Mouse (Mus musculus) heart, embryonic 11.5 days (tissue): ENCODE measurements around the gene Dhrs2. TPM values are rescaled to one million over a fixed set of nuclear protein-coding genes. Genes with fewer than 3 reads are reported as not detected.
A peak's percentile ranks its signal among the peaks of the same experiment; 100 is the strongest.

Experiments used
- ATAC-seq: fragments of 200-750 bp; cut with Nextera tagmentation; replicated peaks from 2 replicates; pipeline ENCODE4 v1.8.0; 2017; ENCODE audit warnings: moderate library complexity; ENCODE audit not compliant: insufficient number of reproducible peaks, low FRiP score, low TSS enrichment
- H3K27ac ChIP-seq: fragments of 300-500 bp; sonication (generic); 2 replicates; pipeline ENCODE4 v1.5.1; 2014; ENCODE audit warnings: mild to moderate bottlenecking, low read depth, low read length
- H3K27me3 ChIP-seq: fragments of 300-500 bp; sonication (generic); 2 replicates; pipeline ENCODE4 v1.6.1; 2014; ENCODE audit warnings: mild to moderate bottlenecking, low read length, mixed read lengths; ENCODE audit not compliant: control insufficient read depth, insufficient read depth
- H3K36me3 ChIP-seq: fragments of 300-500 bp; sonication (generic); 2 replicates; pipeline ENCODE4 v1.6.1; 2014; ENCODE audit warnings: mild to moderate bottlenecking, low read length, moderate library complexity, mixed read lengths; ENCODE audit not compliant: control insufficient read depth, insufficient read depth
- H3K4me1 ChIP-seq: fragments of 300-500 bp; sonication (generic); 2 replicates; pipeline ENCODE4 v1.6.1; 2014; ENCODE audit warnings: low read length; ENCODE audit not compliant: control insufficient read depth, insufficient read depth
- H3K4me2 ChIP-seq: fragments of 300-500 bp; sonication (generic); 2 replicates; pipeline ENCODE4 v1.6.1; 2014; ENCODE audit warnings: mild to moderate bottlenecking, moderate library complexity
- H3K4me3 ChIP-seq: fragments of 300-500 bp; sonication (generic); 2 replicates; pipeline ENCODE4 v1.5.1; 2014; ENCODE audit warnings: low read depth, low read length
- H3K9ac ChIP-seq: fragments of 300-500 bp; sonication (generic); 2 replicates; pipeline ENCODE4 v1.6.1; 2014; ENCODE audit warnings: mild to moderate bottlenecking, low read depth, low read length, moderate library complexity
- H3K9me3 ChIP-seq: fragments of 300-500 bp; sonication (generic); replicated peaks from 2 replicates; pipeline ENCODE4 v1.6.1; 2016; ENCODE audit warnings: low read length; ENCODE audit not compliant: control insufficient read depth
- WGBS: fragments of 180-500 bp; shearing (Covaris S2); extraction: QIAGEN DNeasy Blood & Tissue Kit; methylation state at CpG from one replicate; pipeline ENCODE4 v1.1.7; 2014; ENCODE audit not compliant: insufficient replicate concordance; 5-methylcytosine and 5-hydroxymethylcytosine counted together
- polyA plus RNA-seq: library from polyadenylated mRNA; unstranded; fragments of >200 nt; fragmentation: Nextera tagmentation; extraction: Ambion mirVana; gene quantifications from 2 replicates; pipeline ENCODE4 v1.2.1, GENCODE M21; 2014

Gene Dhrs2
- polyA plus RNA-seq, result not detected in 2 replicates

GRCm38 (mm10) chr14:55221707-55222106 is at the start of gene Dhrs2:
TSS of gene Dhrs2 (plus strand) at chr14:55222007.
- Histone ChIP-seq H3K4me3 (no peak within 1 kb of the TSS), H3K4me1 (no peaks in the 10 kb centered on the region), H3K4me2 (no peak within 1 kb of the TSS), H3K27me3 (no peaks in the 10 kb centered on the region), H3K36me3 (no peaks in the 10 kb centered on the region), H3K9me3 (no peaks in the 10 kb centered on the region), H3K9ac (no peak within 1 kb of the TSS), H3K27ac (no peak within 1 kb of the TSS)
- WGBS, result 72% methylated on average over 9 of the region's 9 CpGs
- ATAC-seq, result no peak

GRCm38 (mm10) chr14:55174164-55174563 is 47.6 kb upstream of the Dhrs2 start:
- Histone ChIP-seq H3K4me1 (no peaks in the 10 kb centered on the region), H3K4me2 (no peak overlapping the region), H3K9me3 (no peaks in the 10 kb centered on the region), H3K27ac (no peak overlapping the region), H3K27me3 (no peaks in the 10 kb centered on the region), H3K4me3 (no peak overlapping the region), H3K36me3 (no peaks in the 10 kb centered on the region), H3K9ac (no peak overlapping the region)
- ATAC-seq, result no peak
- WGBS, result 64% methylated on average over 6 of the region's 6 CpGs

- 33% methylated on average over 5 of the region's 5 CpGs for WGBS
- Histone ChIP-seq H3K9me3 (no peaks in the 10 kb centered on the region), H3K4me1 (peaks cover 5% of the 10 kb centered on the region), H3K27ac (no peak overlapping the region), H3K27me3 (no peaks in the 10 kb centered on the region), H3K36me3 (no peaks in the 10 kb centered on the region), H3K4me3 (no peak overlapping the region), H3K4me2 (no peak overlapping the region), H3K9ac (no peak overlapping the region)
- ATAC-seq, result no peak
Observed at GRCm38 (mm10) chr14:55177274-55177673, 44.5 kb upstream of the Dhrs2 start.

- peak; percentile 31; the same call in 1 of the 2 replicates for ATAC-seq
- Histone ChIP-seq H3K27ac (no peak overlapping the region), H3K27me3 (no peaks in the 10 kb centered on the region), H3K4me1 (peaks cover 5% of the 10 kb centered on the region), H3K36me3 (no peaks in the 10 kb centered on the region), H3K4me2 (no peak overlapping the region), H3K9ac (0 out of 2 replicates have a peak overlapping the region, but pooled peaks have one; percentile 28), H3K9me3 (no peaks in the 10 kb centered on the region), H3K4me3 (no peak overlapping the region)
- WGBS, result 26% methylated on average over 3 of the region's 3 CpGs
Observed at GRCm38 (mm10) chr14:55180951-55181350, 40.9 kb upstream of the Dhrs2 start.

GRCm38 (mm10) chr14:55183231-55183630 is 38.6 kb upstream of the Dhrs2 start:
- Histone ChIP-seq H3K4me1 (peaks cover 5% of the 10 kb centered on the region), H3K27me3 (no peaks in the 10 kb centered on the region), H3K36me3 (no peaks in the 10 kb centered on the region), H3K9me3 (no peaks in the 10 kb centered on the region), H3K4me3 (no peak overlapping the region), H3K27ac (no peak overlapping the region), H3K9ac (no peak overlapping the region), H3K4me2 (no peak overlapping the region)
- no peak for ATAC-seq
- WGBS, result 84% methylated on average over 3 of the region's 3 CpGs

GRCm38 (mm10) chr14:55184640-55185145 is 37.1 kb upstream of the Dhrs2 start:
- no peaks in the 10 kb centered on the region for H3K36me3 ChIP-seq

GRCm38 (mm10) chr14:55188491-55188890 is 33.3 kb upstream of the Dhrs2 start:
- Histone ChIP-seq H3K27ac (no peak overlapping the region), H3K27me3 (peaks cover 13% of the 10 kb centered on the region), H3K36me3 (no peaks in the 10 kb centered on the region), H3K4me1 (no peaks in the 10 kb centered on the region), H3K9me3 (no peaks in the 10 kb centered on the region), H3K4me2 (no peak overlapping the region), H3K9ac (no peak overlapping the region), H3K4me3 (no peak overlapping the region)
- WGBS, result 40% methylated on average over 4 of the region's 4 CpGs
- ATAC-seq, result no peak

More at GRCm38 (mm10) chr14:55184640-55185145, 37.1 kb upstream of the Dhrs2 start:
- no peak overlapping the region for H3K4me3 ChIP-seq
- H3K27ac ChIP-seq, result no peak overlapping the region
- H3K9me3 ChIP-seq, result no peaks in the 10 kb centered on the region
- H3K4me2 ChIP-seq, result no peak overlapping the region
- no peak overlapping the region for H3K9ac ChIP-seq
- WGBS, result 88% methylated on average over 3 of the region's 3 CpGs
- H3K4me1 ChIP-seq, result peaks cover 5% of the 10 kb centered on the region
- no peak for ATAC-seq
- peaks cover 6% of the 10 kb centered on the region; the same call in 1 of the 2 replicates for H3K27me3 ChIP-seq

- Histone ChIP-seq H3K27me3 (peaks cover 15% of the 10 kb centered on the region), H3K27ac (no peak overlapping the region), H3K36me3 (no peaks in the 10 kb centered on the region), H3K9me3 (no peaks in the 10 kb centered on the region), H3K4me1 (no peaks in the 10 kb centered on the region), H3K4me3 (no peak overlapping the region), H3K4me2 (no peak overlapping the region), H3K9ac (no peak overlapping the region)
- no peak for ATAC-seq
- WGBS, result 43% methylated on average over 9 of the region's 9 CpGs
Observed at GRCm38 (mm10) chr14:55189351-55189769, 32.4 kb upstream of the Dhrs2 start.

- Histone ChIP-seq H3K4me1 (0 out of 2 replicates have a peak, but pooled peaks cover 5% of the 10 kb centered on the region), H3K27me3 (peaks cover 19% of the 10 kb centered on the region), H3K27ac (no peak overlapping the region), H3K36me3 (no peaks in the 10 kb centered on the region), H3K4me3 (no peak overlapping the region), H3K9ac (no peak overlapping the region), H3K9me3 (no peaks in the 10 kb centered on the region), H3K4me2 (no peak overlapping the region)
- WGBS, result 81% methylated on average over 8 of the region's 8 CpGs
- no peak for ATAC-seq
Observed at GRCm38 (mm10) chr14:55193354-55193753, 28.5 kb upstream of the Dhrs2 start.
